Mouse (Mus musculus): ENCODE results near the gene Zfp503. TPM values are rescaled to one million over a fixed set of nuclear protein-coding genes. Genes with fewer than 3 reads are reported as not detected.

Gene Zfp503
- polyA plus RNA-seq, 1 experiment from 2014 or later: 21.7 TPM

DNA sequence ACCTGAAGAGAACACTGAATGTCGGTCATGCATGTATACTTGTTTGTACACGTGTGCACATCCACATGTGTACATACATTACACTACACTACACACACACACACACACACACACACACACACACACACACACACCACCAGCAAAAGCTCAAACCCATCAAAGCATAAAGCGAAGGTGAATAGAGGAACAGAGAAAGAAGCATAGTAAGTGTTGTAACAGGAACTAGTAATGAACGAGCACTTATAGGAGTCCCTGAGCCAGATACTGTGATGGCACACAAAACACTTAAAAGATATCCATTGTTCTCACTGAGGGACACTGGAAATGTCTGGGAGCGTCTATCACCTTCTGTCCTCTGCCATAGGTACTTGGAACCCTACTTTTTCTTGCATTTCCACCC, 24.9 kb upstream of the Zfp503 start:
- H3K27ac ChIP-seq: no peak overlapping the region
- no peak for ATAC-seq (ENCODE audit: insufficient read depth, low FRiP score, low read depth)
- H3K9ac ChIP-seq: no peak overlapping the region
- no peaks in the 10 kb centered on the region for H3K27me3 ChIP-seq (replicated peaks)
- H3K4me1 ChIP-seq: peaks cover 3% of the 10 kb centered on the region
- H3K36me3 ChIP-seq: no peaks in the 10 kb centered on the region
- no peaks in the 10 kb centered on the region for H3K9me3 ChIP-seq
- H3K4me3 ChIP-seq (replicated peaks): no peak overlapping the region
- H3K4me2 ChIP-seq: no peak overlapping the region
- WGBS: 76% methylated on average over 5 of the region's 5 CpGs

DNA sequence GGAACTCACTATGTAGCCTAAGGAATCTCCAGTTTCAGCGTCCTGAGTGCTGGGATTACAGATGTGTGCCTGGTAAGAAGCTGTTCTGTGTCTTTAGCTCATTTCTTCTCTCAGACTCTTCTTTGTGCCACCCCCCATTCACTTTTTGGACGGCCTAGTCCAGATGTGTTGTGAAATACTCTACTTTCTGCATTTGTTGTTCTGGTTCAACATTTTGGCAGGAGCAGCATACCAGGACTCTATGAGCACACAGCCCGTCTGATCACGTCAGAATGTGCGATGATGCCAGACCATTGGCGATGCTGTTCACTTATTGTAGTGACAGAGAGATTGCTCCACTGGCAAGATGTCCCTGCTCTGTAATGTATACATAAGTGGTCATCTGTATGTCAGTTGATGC, 17.6 kb upstream of the Zfp503 start:
- H3K9me3 ChIP-seq: no peaks in the 10 kb centered on the region
- no peak for ATAC-seq (ENCODE audit: insufficient read depth, low FRiP score, low read depth)
- no peak overlapping the region for H3K9ac ChIP-seq
- no peaks in the 10 kb centered on the region for H3K36me3 ChIP-seq
- H3K27ac ChIP-seq: no peak overlapping the region
- H3K4me2 ChIP-seq: no peak overlapping the region
- no peak overlapping the region for H3K4me3 ChIP-seq (replicated peaks)
- no peaks in the 10 kb centered on the region for H3K27me3 ChIP-seq (replicated peaks)
- 80% methylated on average over 6 of the region's 6 CpGs for WGBS
- 0 out of 2 replicates have a peak, but pooled peaks cover 4% of the 10 kb centered on the region for H3K4me1 ChIP-seq

DNA sequence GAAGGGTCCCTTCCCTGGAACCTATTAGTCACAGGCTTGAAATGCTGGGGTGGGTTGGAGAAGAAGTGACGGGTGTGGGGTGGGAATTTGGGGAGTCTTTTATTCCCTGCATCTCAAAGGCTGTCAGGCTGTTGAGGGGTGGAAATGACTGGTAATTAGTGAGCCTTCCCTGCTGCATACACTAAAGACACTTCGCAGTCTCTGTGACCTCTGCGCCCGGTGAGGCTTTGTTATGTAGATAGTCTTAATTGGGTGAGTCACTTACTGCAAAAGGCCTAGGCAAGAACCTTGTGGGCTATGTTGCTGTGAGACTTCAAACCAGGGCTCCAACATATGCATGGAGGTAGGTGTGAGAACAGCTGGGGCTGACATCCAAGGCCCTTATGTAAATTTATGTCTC, 15.5 kb upstream of the Zfp503 start:
- 65% methylated on average over 4 of the region's 4 CpGs for WGBS
- no peak for ATAC-seq (ENCODE audit: insufficient read depth, low FRiP score, low read depth)
- H3K9ac ChIP-seq: no peak overlapping the region

DNA sequence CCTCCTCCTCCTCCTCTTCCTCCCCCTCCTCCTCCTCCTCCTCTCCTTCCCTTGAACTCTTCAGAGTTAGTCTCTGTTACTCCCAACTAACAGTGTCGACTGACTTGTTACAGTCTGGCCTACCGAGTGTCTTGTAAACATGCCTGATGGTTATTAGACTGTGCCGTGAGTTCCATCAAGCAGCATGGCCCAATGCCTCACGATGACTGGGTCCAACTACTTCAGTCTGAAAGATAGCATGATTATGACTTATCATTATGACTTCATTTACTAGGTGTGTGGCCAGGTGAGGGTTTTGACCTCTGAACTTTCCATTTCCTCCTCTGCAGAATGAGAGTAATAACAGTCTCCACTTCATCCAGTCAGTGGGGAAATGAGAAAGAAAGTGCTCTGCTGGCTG, 14.2 kb upstream of the Zfp503 start:
- no peaks in the 10 kb centered on the region for H3K9me3 ChIP-seq
- H3K36me3 ChIP-seq: no peaks in the 10 kb centered on the region
- no peak overlapping the region for H3K9ac ChIP-seq
- WGBS: 56% methylated on average over 4 of the region's 4 CpGs
- no peaks in the 10 kb centered on the region for H3K27me3 ChIP-seq (replicated peaks)
- H3K4me1 ChIP-seq: 0 out of 2 replicates have a peak, but pooled peaks cover 4% of the 10 kb centered on the region
- ATAC-seq (ENCODE audit: insufficient read depth, low FRiP score, low read depth): no peak
- H3K4me2 ChIP-seq: no peak overlapping the region
- no peak overlapping the region for H3K27ac ChIP-seq
- no peak overlapping the region for H3K4me3 ChIP-seq (replicated peaks)

More for the DNA sequence above, 15.5 kb upstream of the Zfp503 start:
- H3K27me3 ChIP-seq (replicated peaks): no peaks in the 10 kb centered on the region
- H3K4me3 ChIP-seq (replicated peaks): no peak overlapping the region
- no peaks in the 10 kb centered on the region for H3K36me3 ChIP-seq
- no peaks in the 10 kb centered on the region for H3K9me3 ChIP-seq
- H3K4me1 ChIP-seq: 0 out of 2 replicates have a peak, but pooled peaks cover 4% of the 10 kb centered on the region
- H3K27ac ChIP-seq: no peak overlapping the region
- no peak overlapping the region for H3K4me2 ChIP-seq

DNA sequence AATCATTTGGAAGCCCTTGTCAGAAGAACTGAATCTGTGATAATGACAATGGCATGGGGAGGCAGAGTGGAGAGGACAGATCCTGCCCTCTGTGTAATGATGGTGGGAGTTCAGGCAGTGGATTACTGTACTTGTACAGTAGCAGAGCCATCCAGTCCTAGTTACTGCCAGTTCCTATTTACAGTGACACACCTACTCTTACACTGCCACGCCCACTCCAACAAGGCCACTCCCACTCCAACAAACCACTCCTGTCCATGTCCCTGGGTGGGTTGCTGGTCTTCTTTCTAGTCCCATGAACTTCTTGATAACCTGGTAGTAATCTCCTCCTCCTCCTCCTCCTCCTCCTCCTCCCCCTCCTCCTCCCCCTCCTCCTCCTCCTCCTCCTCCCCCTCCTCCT, 13.8 kb upstream of the Zfp503 start:
- ATAC-seq (ENCODE audit: insufficient read depth, low FRiP score, low read depth): no peak
- WGBS: 63% methylated on average over 1 of the region's 1 CpGs

DNA sequence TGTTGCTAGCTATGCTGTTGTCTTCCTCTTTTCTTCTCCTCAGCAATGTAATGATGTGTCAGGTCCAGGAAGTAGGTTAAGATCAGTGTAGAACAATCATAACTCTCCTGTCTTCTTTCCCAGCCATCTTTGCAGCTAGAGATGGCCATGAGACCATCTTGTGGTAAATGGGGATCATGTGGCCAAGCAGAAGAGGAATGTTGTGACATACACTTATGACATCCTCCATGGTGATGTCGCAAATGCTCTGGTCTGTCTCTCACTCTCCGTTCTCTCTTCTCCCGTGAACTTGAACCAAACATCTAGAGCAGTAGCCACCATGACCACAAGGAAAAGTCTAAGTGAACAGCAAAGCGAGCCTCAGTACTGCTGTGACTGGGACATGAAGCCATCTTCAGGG, 10.2 kb upstream of the Zfp503 start:
- ATAC-seq (ENCODE audit: insufficient read depth, low FRiP score, low read depth): no peak
- H3K4me1 ChIP-seq: 0 out of 2 replicates have a peak, but pooled peaks cover 7% of the 10 kb centered on the region
- no peaks in the 10 kb centered on the region for H3K9me3 ChIP-seq
- H3K9ac ChIP-seq: no peak overlapping the region
- no peak overlapping the region for H3K4me2 ChIP-seq
- no peaks in the 10 kb centered on the region for H3K36me3 ChIP-seq
- H3K27me3 ChIP-seq (replicated peaks): no peaks in the 10 kb centered on the region
- H3K27ac ChIP-seq: no peak overlapping the region
- WGBS: 89% methylated on average over 4 of the region's 4 CpGs
- H3K4me3 ChIP-seq (replicated peaks): no peak overlapping the region

More for the DNA sequence above, 13.8 kb upstream of the Zfp503 start:
- no peak overlapping the region for H3K4me3 ChIP-seq (replicated peaks)
- H3K4me2 ChIP-seq: no peak overlapping the region
- no peaks in the 10 kb centered on the region for H3K36me3 ChIP-seq
- no peak overlapping the region for H3K9ac ChIP-seq
- H3K27me3 ChIP-seq (replicated peaks): no peaks in the 10 kb centered on the region
- H3K4me1 ChIP-seq: 0 out of 2 replicates have a peak, but pooled peaks cover 4% of the 10 kb centered on the region
- H3K9me3 ChIP-seq: no peaks in the 10 kb centered on the region
- H3K27ac ChIP-seq: no peak overlapping the region

DNA sequence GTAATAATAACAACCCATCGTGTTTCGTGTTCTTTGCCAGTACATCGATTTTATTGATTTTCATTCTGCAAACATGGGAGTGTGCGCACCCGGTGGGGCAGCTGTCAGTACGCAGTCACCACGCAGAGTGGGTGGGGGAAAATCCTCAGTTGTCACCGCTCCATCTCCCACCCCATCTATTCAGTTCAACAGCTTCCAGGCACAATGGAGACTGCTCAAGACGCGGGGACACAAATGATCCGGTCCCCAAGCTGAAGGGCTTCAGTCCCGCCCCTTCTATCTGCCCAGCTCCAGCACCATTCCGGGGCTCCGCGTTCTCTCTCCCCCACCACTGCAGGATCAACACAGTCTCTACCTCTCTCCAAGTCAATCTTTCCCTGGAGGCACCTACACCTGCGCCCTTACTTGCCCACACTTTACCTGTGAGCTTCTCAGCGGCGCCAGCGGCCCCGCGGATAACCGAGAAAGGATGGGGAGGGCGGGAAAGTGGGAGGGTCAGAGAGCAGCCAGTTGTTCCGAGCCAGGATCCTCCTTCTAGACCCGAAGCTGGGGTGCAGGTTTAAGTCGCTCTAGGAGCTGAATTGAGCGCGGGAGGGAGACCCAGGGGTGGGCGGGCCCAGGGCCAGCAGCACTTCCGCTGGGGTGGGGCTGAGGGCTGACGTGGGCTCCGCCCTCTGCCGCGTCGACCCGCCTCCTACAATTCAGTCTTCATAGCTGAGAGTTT, 5.8 kb upstream of the Zfp503 start:
- H3K4me2 ChIP-seq: peak overlapping the region; percentile 83
- 1% methylated on average over 36 of the region's 36 CpGs for WGBS

DNA sequence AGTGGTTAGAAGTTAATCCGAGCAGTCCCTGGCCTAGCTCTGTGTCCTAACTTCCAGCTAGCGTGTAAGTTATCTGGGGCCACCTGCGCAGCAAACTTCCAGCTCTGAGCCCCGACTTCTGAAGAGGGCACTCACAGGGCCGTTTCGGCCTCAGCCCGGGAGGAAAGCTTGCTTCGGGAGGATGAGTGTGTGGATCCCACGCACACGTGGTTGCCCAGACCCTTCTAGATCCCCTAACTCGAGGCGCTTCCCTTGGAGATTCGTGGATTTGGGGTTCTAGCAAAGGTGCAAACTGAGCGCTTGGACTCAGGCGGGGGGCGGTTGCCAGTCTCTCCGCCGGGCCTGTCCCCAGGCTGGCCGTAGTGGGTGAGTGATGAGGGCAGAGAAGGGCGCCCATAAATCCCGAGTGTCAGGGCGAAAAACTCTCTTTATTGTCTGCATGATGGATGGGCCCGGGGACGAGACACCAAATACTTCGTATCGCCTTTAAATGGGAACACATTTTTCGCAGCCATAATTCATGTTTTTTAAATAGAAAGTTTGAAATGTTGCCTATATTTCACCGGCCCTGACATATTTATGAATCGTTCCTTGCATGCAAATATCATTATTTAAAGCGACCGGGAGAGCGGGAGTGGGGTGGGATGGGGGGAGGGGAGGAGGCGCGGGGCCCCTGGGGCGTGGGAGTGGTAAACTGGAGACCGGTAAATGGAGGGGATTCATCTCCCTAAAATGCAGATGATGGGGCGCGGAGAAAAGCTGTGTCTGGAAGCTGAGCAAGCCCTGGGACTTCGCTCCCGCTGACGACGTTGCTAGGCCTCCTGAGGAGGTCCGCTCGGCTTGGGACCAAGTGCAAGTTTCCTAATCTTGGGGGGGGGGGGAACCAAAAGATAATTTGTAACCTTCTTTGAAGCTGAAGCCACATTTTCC, 4.9 kb upstream of the Zfp503 start:
- Histone ChIP-seq H3K27ac (peak overlapping the region; percentile 92), H3K4me2 (peak overlapping the region; percentile 83), H3K4me3 (replicated peaks) (peak overlapping the region; percentile 64), H3K36me3 (no peaks in the 10 kb centered on the region), H3K9me3 (no peaks in the 10 kb centered on the region), H3K27me3 (replicated peaks) (no peaks in the 10 kb centered on the region), H3K4me1 (peaks cover 17% of the 10 kb centered on the region; the same call in 1 of the 2 replicates), H3K9ac (peak overlapping the region; percentile 13)
- WGBS: 9% methylated on average over 44 of the region's 44 CpGs
- no peak for ATAC-seq (ENCODE audit: insufficient read depth, low FRiP score, low read depth)

More for the DNA sequence above, 5.8 kb upstream of the Zfp503 start:
- H3K4me1 ChIP-seq: peaks cover 17% of the 10 kb centered on the region; the same call in 1 of the 2 replicates
- peak overlapping the region; percentile 58 for H3K9ac ChIP-seq
- no peaks in the 10 kb centered on the region for H3K27me3 ChIP-seq (replicated peaks)
- H3K36me3 ChIP-seq: no peaks in the 10 kb centered on the region
- peak overlapping the region; percentile 92 for H3K27ac ChIP-seq
- H3K4me3 ChIP-seq (replicated peaks): peak overlapping the region; percentile 64
- H3K9me3 ChIP-seq: no peaks in the 10 kb centered on the region
- peak; percentile 79 for ATAC-seq (ENCODE audit: insufficient read depth, low FRiP score, low read depth)

DNA sequence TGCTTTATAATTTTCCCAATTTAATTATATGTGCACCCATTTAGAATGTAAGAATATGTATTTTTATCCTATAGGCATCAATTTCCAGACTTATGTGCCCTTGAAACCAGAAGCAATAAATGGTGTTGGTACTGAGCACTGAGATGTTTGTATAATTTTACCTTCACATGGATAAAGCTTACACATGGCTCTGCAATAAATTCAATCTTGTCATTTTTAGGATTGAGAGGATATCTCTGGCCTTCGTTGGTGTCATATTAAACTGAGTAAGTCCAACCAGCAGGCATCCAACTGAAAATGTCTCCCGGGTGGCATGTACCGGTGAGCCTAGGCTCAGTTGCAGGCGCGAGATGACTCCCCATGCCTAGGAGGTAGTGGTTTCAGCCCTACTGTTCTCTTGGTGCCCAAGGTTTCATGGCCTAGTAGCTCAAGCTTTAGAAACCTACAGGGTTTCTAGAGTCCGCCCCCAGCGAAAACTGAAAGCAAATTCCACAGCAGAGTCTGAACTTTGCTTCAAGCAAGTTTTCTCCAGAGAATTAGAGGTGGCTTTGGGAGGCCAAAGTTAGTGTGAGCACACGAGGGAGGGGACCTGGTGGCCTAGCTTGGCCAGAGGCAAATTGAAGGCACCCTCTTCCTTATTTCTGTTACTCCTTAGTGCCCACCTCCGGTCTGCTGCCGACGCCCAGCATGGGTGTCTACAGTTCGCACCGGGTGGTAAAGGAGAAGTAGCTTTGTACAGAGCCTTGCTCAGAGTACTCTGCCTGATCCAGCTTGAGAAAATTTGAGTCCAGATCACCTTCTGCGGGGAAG, 4.1 kb upstream of the Zfp503 start:
- Histone ChIP-seq H3K4me3 (replicated peaks) (peak overlapping the region; percentile 64), H3K4me1 (peaks cover 22% of the 10 kb centered on the region), H3K9ac (peak overlapping the region; percentile 10; the same call in 1 of the 2 replicates), H3K9me3 (no peaks in the 10 kb centered on the region), H3K4me2 (peak overlapping the region; percentile 83), H3K27me3 (replicated peaks) (no peaks in the 10 kb centered on the region), H3K27ac (peak overlapping the region; percentile 92), H3K36me3 (no peaks in the 10 kb centered on the region)
- WGBS: 34% methylated on average over 14 of the region's 14 CpGs
- no peak for ATAC-seq (ENCODE audit: insufficient read depth, low FRiP score, low read depth)

DNA sequence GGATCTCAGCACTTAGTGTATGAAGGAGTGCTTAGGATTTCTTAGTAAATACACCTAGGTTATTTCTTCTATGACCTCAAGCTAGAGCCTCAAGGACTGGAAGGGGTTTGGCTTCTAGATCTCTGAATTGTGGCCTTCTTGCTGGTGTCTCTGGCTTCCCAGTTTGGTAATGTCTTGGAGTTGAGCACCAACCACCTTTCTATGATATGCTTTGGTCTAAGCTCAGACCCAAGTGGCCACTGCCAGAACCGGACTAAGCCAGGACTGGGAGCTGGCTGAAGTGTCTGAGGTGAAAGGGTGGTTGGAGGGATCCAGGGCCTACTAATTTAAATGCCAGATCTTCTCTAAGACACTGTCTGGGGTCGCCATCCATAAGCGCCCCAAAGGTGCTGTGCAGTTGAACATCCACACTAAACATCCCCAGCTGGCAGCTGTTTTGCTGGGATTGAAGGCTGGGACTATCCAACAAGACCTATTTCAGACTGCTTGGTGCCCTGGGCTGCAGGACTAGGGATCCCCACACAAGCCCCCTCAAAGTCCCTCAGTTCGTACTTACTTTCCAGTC, 3.0 kb upstream of the Zfp503 start:
- H3K27ac ChIP-seq: peak overlapping the region; percentile 100; the same call in 1 of the 2 replicates
- H3K4me1 ChIP-seq: peaks cover 22% of the 10 kb centered on the region
- H3K36me3 ChIP-seq: no peaks in the 10 kb centered on the region
- peak overlapping the region; percentile 91; the same call in 1 of the 2 replicates for H3K4me3 ChIP-seq (replicated peaks)
- H3K9ac ChIP-seq: no peak overlapping the region
- ATAC-seq (ENCODE audit: insufficient read depth, low FRiP score, low read depth): no peak
- no peaks in the 10 kb centered on the region for H3K27me3 ChIP-seq (replicated peaks)
- H3K4me2 ChIP-seq: peak overlapping the region; percentile 83
- WGBS: 78% methylated on average over 4 of the region's 4 CpGs
- no peaks in the 10 kb centered on the region for H3K9me3 ChIP-seq

DNA sequence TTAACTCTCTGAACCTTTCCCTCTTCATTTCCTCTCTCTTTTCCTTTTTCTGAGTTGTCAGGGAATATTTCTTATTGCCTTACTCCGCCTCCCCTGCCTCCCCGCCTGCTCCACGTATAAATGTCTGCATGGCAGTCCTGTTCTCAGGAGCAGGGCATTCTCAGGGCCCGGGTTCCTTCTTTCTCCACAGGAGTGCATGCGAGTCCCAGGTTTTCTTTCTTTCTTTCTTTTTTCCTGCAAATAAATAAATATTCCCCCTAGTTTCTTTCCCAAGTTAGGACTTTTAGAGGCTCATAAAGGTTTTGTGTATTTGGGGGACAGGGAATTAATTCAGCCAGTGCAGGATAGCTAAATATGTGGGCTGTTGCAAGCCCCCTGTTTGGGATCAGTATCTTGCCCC, 2.5 kb upstream of the Zfp503 start:
- Histone ChIP-seq H3K4me3 (replicated peaks) (peak overlapping the region; percentile 91; the same call in 1 of the 2 replicates), H3K9me3 (no peaks in the 10 kb centered on the region), H3K4me2 (peak overlapping the region; percentile 83), H3K36me3 (no peaks in the 10 kb centered on the region), H3K9ac (no peak overlapping the region), H3K27me3 (replicated peaks) (no peaks in the 10 kb centered on the region), H3K27ac (peak overlapping the region; percentile 100), H3K4me1 (peaks cover 22% of the 10 kb centered on the region)
- 32% methylated on average over 5 of the region's 5 CpGs for WGBS
- ATAC-seq (ENCODE audit: insufficient read depth, low FRiP score, low read depth): no peak

Measured in stomach, embryonic 15.5 days (tissue).